30 mouse cellular contexts compared by ENCODE assay signal in the genomic region with DNA sequence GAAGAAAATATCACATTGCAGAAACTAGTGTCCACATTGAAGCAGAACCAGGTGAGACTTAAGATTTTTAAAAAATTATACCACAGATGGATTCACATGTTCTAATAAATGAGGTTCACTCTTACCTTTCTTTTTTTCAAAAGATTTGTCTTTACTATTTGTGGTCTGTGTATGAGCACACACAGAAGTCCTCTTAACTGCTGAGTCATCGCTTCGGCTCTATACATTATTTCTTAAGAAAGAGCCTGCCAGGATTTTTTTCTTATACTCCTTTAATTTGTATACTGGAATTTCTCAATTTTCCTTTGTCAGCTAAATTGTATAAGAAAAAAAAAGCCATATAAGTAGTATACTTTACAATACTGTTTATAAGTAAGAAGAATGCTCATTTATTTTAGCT.
"Had no signal": no experiment of that assay in that cellular context is flagged by ENCODE, and none has a peak within 500 bp of the region (broad histone marks: within the 10 kb centered on the region; RNA-seq: fewer than 3 reads in every experiment).

No protein-coding gene starts in this region.

- H3K4me3 ChIP-seq: limb, embryonic 10.5 days; limb, embryonic 12.5 days; limb, embryonic 13.5 days; limb, embryonic 15.5 days; liver, embryonic 12.5 days; liver, embryonic 13.5 days; liver, embryonic 15.5 days; lung, embryonic 15.5 days; megakaryocyte, embryonic 14.5 days; midbrain, embryonic 10.5 days; midbrain, embryonic 12.5 days; midbrain, embryonic 13.5 days; midbrain, embryonic 15.5 days; myocyte; neural tube, embryonic 12.5 days had no signal

- H3K9ac ChIP-seq: limb, embryonic 12.5 days; limb, embryonic 13.5 days; limb, embryonic 15.5 days; liver, embryonic 12.5 days; liver, embryonic 13.5 days; liver, embryonic 14.5 days; liver, embryonic 15.5 days; liver, postnatal 0 days; lung, embryonic 14.5 days; lung, embryonic 15.5 days; midbrain, embryonic 12.5 days; midbrain, embryonic 13.5 days; midbrain, embryonic 15.5 days; neural tube, embryonic 12.5 days had no signal

- H3K27ac ChIP-seq: limb, embryonic 10.5 days; limb, embryonic 12.5 days; limb, embryonic 13.5 days; limb, embryonic 15.5 days; liver, embryonic 12.5 days; liver, embryonic 13.5 days; liver, embryonic 14.5 days; liver, embryonic 15.5 days; lung, embryonic 15.5 days; macrophage; midbrain, embryonic 10.5 days; midbrain, embryonic 12.5 days; midbrain, embryonic 13.5 days; midbrain, embryonic 15.5 days; neural tube, embryonic 12.5 days had no signal

- H3K36me3 ChIP-seq: limb, embryonic 10.5 days; limb, embryonic 12.5 days; limb, embryonic 13.5 days; limb, embryonic 15.5 days; liver, embryonic 12.5 days; liver, embryonic 13.5 days; liver, embryonic 15.5 days; lung, embryonic 15.5 days had no signal

- DNase-seq: left cerebral cortex, postnatal 4 days; liver; liver, embryonic 13.5 days; liver, postnatal 0 days; lung, adult 18-20 months; lung, adult 2 months; lung, embryonic 14.5 days; lung, postnatal 10 days; lung, postnatal 14 days; lung, postnatal 36 days; lung, postnatal 4 days; midbrain, embryonic 14.5 days had no signal

- H3K9me3 ChIP-seq: limb, embryonic 10.5 days; limb, embryonic 12.5 days; limb, embryonic 13.5 days; limb, embryonic 15.5 days; liver, embryonic 12.5 days; liver, embryonic 13.5 days; liver, embryonic 15.5 days; lung, embryonic 15.5 days; megakaryocyte, embryonic 14.5 days; midbrain, embryonic 10.5 days; midbrain, embryonic 12.5 days; midbrain, embryonic 13.5 days; midbrain, embryonic 15.5 days; neural tube, embryonic 12.5 days had no signal

- H3K27me3 ChIP-seq: limb, embryonic 12.5 days; limb, embryonic 13.5 days; limb, embryonic 15.5 days; liver, embryonic 12.5 days; liver, embryonic 13.5 days; liver, embryonic 15.5 days; lung, embryonic 15.5 days; megakaryocyte, embryonic 14.5 days; midbrain, embryonic 12.5 days; midbrain, embryonic 13.5 days; midbrain, embryonic 15.5 days; neural tube, embryonic 12.5 days had no signal

- H3K4me2 ChIP-seq: limb, embryonic 12.5 days; limb, embryonic 13.5 days; limb, embryonic 15.5 days; liver, embryonic 11.5 days; liver, embryonic 12.5 days; liver, embryonic 13.5 days; liver, embryonic 15.5 days; lung, embryonic 14.5 days; lung, embryonic 15.5 days; midbrain, embryonic 11.5 days; midbrain, embryonic 12.5 days; midbrain, embryonic 13.5 days; midbrain, embryonic 15.5 days; neural tube, embryonic 12.5 days had no signal

- H3K4me1 ChIP-seq: limb, embryonic 10.5 days; limb, embryonic 12.5 days; limb, embryonic 13.5 days; limb, embryonic 15.5 days; liver, embryonic 12.5 days; liver, embryonic 13.5 days; liver, embryonic 15.5 days; lung, embryonic 15.5 days; midbrain, embryonic 10.5 days; midbrain, embryonic 12.5 days; midbrain, embryonic 13.5 days; midbrain, embryonic 15.5 days; neural tube, embryonic 12.5 days had no signal
